Mouse (Mus musculus) brain, embryonic 14.5 days (tissue): ENCODE data around the gene 3300002I08Rik.
"Not testable (repeated sequence)": the region's sequence is repeated elsewhere in the genome, so short reads cannot be mapped to it uniquely, and the experiment has no call there.

ENCODE experiments used
- CTCF ChIP-seq: fragments of 200-500 bp; IDR thresholded peaks from 2 replicates; pipeline ENCODE4 v1.5.1; 2012; ENCODE audit warnings: inconsistent platforms, mild to moderate bottlenecking, moderate library complexity, borderline replicate concordance; ENCODE audit not compliant: insufficient read depth, insufficient read length; ENCODE audit errors: extremely low read depth
- POLR2A ChIP-seq: fragments of 200-500 bp; IDR thresholded peaks from 2 replicates; pipeline ENCODE4 v1.6.1; 2012; ENCODE audit warnings: mild to moderate bottlenecking, inconsistent platforms, borderline replicate concordance; ENCODE audit not compliant: poor library complexity, insufficient read depth, insufficient read length, severe bottlenecking; ENCODE audit errors: extremely low read depth

- not testable (repeated sequence) for TF ChIP-seq POLR2A, CTCF
These were observed 5.4 kb downstream of the 3300002I08Rik start for GRCm38 (mm10) chr2:150357136-150357535.
